Mouse (Mus musculus) neural tube, embryonic 15.5 days (tissue): ENCODE results near the gene Mucl1. TPM values are rescaled to one million over a fixed set of nuclear protein-coding genes. Genes with fewer than 3 reads are reported as not detected.
"Not testable (repeated sequence)": the region's sequence is repeated elsewhere in the genome, so short reads cannot be mapped to it uniquely, and the experiment has no call there.

Source experiments
- ATAC-seq: fragments of 200-750 bp; cut with Nextera tagmentation; 2 replicates; pipeline ENCODE4 v1.8.0; 2017; ENCODE audit warnings: mild to moderate bottlenecking, moderate TSS enrichment, moderate library complexity; ENCODE audit not compliant: low FRiP score
- H3K27ac ChIP-seq: fragments of 300-500 bp; sonication (generic); replicated peaks from 2 replicates; pipeline ENCODE4 v1.5.1; 2015; ENCODE audit warnings: mild to moderate bottlenecking, inconsistent platforms
- H3K27me3 ChIP-seq: fragments of 300-500 bp; sonication (generic); replicated peaks from 2 replicates; pipeline ENCODE4 v1.6.1; 2015; ENCODE audit warnings: inconsistent platforms
- H3K36me3 ChIP-seq: fragments of 300-500 bp; sonication (generic); 2 replicates; pipeline ENCODE4 v1.6.1; 2015; ENCODE audit warnings: inconsistent platforms
- H3K4me1 ChIP-seq: fragments of 300-500 bp; sonication (generic); 2 replicates; pipeline ENCODE4 v1.6.1; 2015; ENCODE audit warnings: inconsistent platforms
- H3K4me2 ChIP-seq: fragments of 300-500 bp; sonication (generic); 2 replicates; pipeline ENCODE4 v1.6.1; 2015; ENCODE audit warnings: inconsistent platforms, mild to moderate bottlenecking, moderate library complexity
- H3K4me3 ChIP-seq: fragments of 300-500 bp; sonication (generic); replicated peaks from 2 replicates; pipeline ENCODE4 v1.5.1; 2015; ENCODE audit warnings: mild to moderate bottlenecking, inconsistent platforms
- H3K9ac ChIP-seq: fragments of 300-500 bp; sonication (generic); replicated peaks from 2 replicates; pipeline ENCODE4 v1.6.1; 2015; ENCODE audit warnings: mild to moderate bottlenecking, inconsistent platforms
- H3K9me3 ChIP-seq: fragments of 300-500 bp; sonication (generic); replicated peaks from 2 replicates; pipeline ENCODE4 v1.6.1; 2016; ENCODE audit warnings: inconsistent platforms
- WGBS: fragments of 180-500 bp; shearing (Covaris S2); methylation state at CpG from one replicate; pipeline ENCODE4 v1.1.7; 2015; ENCODE audit warnings: mixed read lengths; 5-methylcytosine and 5-hydroxymethylcytosine counted together
- polyA plus RNA-seq: library from polyadenylated mRNA; unstranded; fragments of >200 nt; fragmentation: Nextera tagmentation; extraction: Ambion mirVana; gene quantifications from 2 replicates; pipeline ENCODE4 v1.2.1, GENCODE M21; 2015

The Mucl1 gene
- polyA plus RNA-seq: not detected in 2 replicates

DNA sequence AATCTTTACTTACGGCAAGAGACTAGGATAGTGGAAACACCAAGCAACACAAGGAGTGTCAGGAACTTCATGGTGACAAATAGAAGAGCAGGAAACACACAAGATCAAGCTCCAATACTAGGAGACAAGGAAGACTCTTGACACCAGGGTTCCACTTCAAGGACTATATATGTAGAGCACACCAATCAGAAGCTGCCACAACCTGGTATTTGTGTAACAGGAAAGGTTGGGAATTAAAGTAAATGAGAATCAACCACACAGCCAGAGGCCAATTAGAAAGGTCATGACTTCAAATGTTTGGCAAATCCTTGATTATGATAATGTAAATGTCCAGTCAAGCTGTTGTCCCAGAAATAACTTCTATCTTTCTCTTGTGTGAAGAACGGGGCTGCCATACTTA lies at the start of gene Mucl1:
TSS of gene Mucl1 (minus strand) at position 101 of the 400 bp plus-strand sequence.
- H3K27me3 ChIP-seq: no peaks in the 10 kb centered on the region
- H3K4me3 ChIP-seq: no peak within 1 kb of the TSS
- no peak for ATAC-seq
- H3K4me1 ChIP-seq: no peaks in the 10 kb centered on the region
- no peak within 1 kb of the TSS for H3K9ac ChIP-seq
- no peaks in the 10 kb centered on the region for H3K9me3 ChIP-seq
- no peak within 1 kb of the TSS for H3K4me2 ChIP-seq
- H3K27ac ChIP-seq: no peak within 1 kb of the TSS
- 97% methylated on average over 2 of the region's 2 CpGs for WGBS
- H3K36me3 ChIP-seq: no peaks in the 10 kb centered on the region

GRCm38 (mm10) chr15:103766836-103767235 lies 11.6 kb upstream of the Mucl1 start:
- H3K4me2 ChIP-seq, H3K4me1 ChIP-seq, H3K9me3 ChIP-seq, ATAC-seq, H3K27me3 ChIP-seq, H3K27ac ChIP-seq, H3K9ac ChIP-seq, H3K36me3 ChIP-seq, H3K4me3 ChIP-seq: not testable (repeated sequence)
- WGBS: 9% methylated on average over 5 of the region's 5 CpGs

- WGBS: 86% methylated on average over 5 of the region's 5 CpGs
These were observed 38.4 kb downstream of the Mucl1 start for GRCm38 (mm10) chr15:103716861-103717260.

More at GRCm38 (mm10) chr15:103716861-103717260, 38.4 kb downstream of the Mucl1 start:
- H3K36me3 ChIP-seq, H3K9ac ChIP-seq, H3K27me3 ChIP-seq, H3K27ac ChIP-seq, H3K4me1 ChIP-seq, H3K4me3 ChIP-seq, ATAC-seq, H3K9me3 ChIP-seq, H3K4me2 ChIP-seq: not testable (repeated sequence)

Other genes starting within 250 kb of the Mucl1 start
- gene Ppp1r1a, start 217.5 kb downstream of the Mucl1 start, polyA plus RNA-seq: 94.4 and 118 TPM in 2 replicates
- gene Glycam1, start 190.4 kb downstream of the Mucl1 start, polyA plus RNA-seq: not detected in 2 replicates
- gene Mucl2, start 143.8 kb upstream of the Mucl1 start, polyA plus RNA-seq: not detected in 2 replicates